Mouse (Mus musculus) kidney, adult 2 months (tissue): ENCODE measurements around the gene Saal1.

ENCODE experiments used
- CTCF ChIP-seq: fragments of 200-500 bp; conservative IDR thresholded peaks from 2 replicates; pipeline ENCODE4 v1.5.1; 2011; ENCODE audit warnings: low read depth, mild to moderate bottlenecking, control low read depth, low read length, moderate library complexity, mixed read lengths; ENCODE audit not compliant: insufficient read depth, insufficient read length
- POLR2A ChIP-seq: fragments of 200-500 bp; IDR thresholded peaks from one replicate; pipeline ENCODE4 v1.6.1; 2011; ENCODE audit warnings: low read depth, low read length, control low read depth

GRCm38 (mm10) chr7:46714518-46714917, 4.0 kb upstream of the Saal1 start:
- TF ChIP-seq CTCF: peak; percentile 72
- TF ChIP-seq POLR2A: no peak
